Mouse (Mus musculus): ENCODE results near the gene Nol8.

DNA sequence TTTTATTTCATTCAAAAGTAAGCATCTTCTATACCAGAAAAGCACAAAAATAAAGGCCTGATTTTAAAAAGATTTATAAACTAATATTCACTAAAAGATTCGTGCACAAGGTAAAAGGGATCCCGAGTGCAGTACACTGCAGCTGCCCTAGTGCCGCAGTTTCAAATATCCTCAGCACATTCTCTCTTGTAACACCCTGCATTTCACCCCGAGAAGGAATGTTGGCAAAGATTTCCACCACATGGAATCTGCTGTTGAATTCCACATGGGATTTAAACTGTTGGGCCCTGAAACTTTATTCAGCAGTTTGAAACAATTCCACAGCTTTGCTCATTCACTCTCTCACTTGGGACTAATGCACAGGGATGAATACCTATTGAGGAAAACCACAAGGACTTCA, 45.2 kb upstream of the Nol8 start, which contains the start of gene Ogn:
- TF ChIP-seq CTCF (IDR thresholded peaks at IDR 0.05; ENCODE audit: extremely low read depth, insufficient read depth, low read length) = no peak
- TF ChIP-seq POLR2A (IDR thresholded peaks at IDR 0.05; ENCODE audit: extremely low read depth, insufficient read depth, low read length) = no peak
